Mouse (Mus musculus) hindbrain, embryonic 11.5 days (tissue): ENCODE results near the gene Ncoa3. TPM values are rescaled to one million over a fixed set of nuclear protein-coding genes. Genes with fewer than 3 reads are reported as not detected.
"Not testable (repeated sequence)": the region's sequence is repeated elsewhere in the genome, so short reads cannot be mapped to it uniquely, and the experiment has no call there.

ENCODE experiments used
- ATAC-seq: fragments of 200-750 bp; cut with Nextera tagmentation; 2 replicates; pipeline ENCODE4 v1.8.0; 2017; ENCODE audit warnings: mild to moderate bottlenecking, moderate TSS enrichment, moderate library complexity; ENCODE audit not compliant: low FRiP score
- DNase-seq: peaks from one replicate; pipeline ENCODE4 v3.0.0-alpha.2; 2015; ENCODE audit warnings: low spot score
- H3K27ac ChIP-seq: fragments of 300-500 bp; sonication (generic); 2 replicates; pipeline ENCODE4 v1.5.1; 2014; ENCODE audit warnings: mild to moderate bottlenecking, low read depth, low read length
- H3K27me3 ChIP-seq: fragments of 300-500 bp; sonication (generic); 2 replicates; pipeline ENCODE4 v1.6.1; 2014; ENCODE audit warnings: mild to moderate bottlenecking, low read length, moderate library complexity, mixed read lengths; ENCODE audit not compliant: control insufficient read depth, insufficient read depth
- H3K36me3 ChIP-seq: fragments of 300-500 bp; sonication (generic); 2 replicates; pipeline ENCODE4 v1.6.1; 2014; ENCODE audit warnings: mild to moderate bottlenecking, low read length, moderate library complexity, mixed read lengths; ENCODE audit not compliant: control insufficient read depth, insufficient read depth
- H3K4me1 ChIP-seq: fragments of 300-500 bp; sonication (generic); replicated peaks from 2 replicates; pipeline ENCODE4 v1.6.1; 2014; ENCODE audit warnings: low read length, mixed read lengths; ENCODE audit not compliant: control insufficient read depth, insufficient read depth
- H3K4me2 ChIP-seq: fragments of 300-500 bp; sonication (generic); replicated peaks from 2 replicates; pipeline ENCODE4 v1.6.1; 2014; ENCODE audit warnings: mild to moderate bottlenecking, low read depth, low read length
- H3K4me3 ChIP-seq: fragments of 300-500 bp; sonication (generic); 2 replicates; pipeline ENCODE4 v1.5.1; 2014; ENCODE audit warnings: low read depth, low read length
- H3K9ac ChIP-seq: fragments of 300-500 bp; sonication (generic); 2 replicates; pipeline ENCODE4 v1.6.1; 2014; ENCODE audit warnings: low read depth, low read length
- H3K9me3 ChIP-seq: fragments of 300-500 bp; sonication (generic); 2 replicates; pipeline ENCODE4 v1.6.1; 2016; ENCODE audit warnings: low read length; ENCODE audit not compliant: control insufficient read depth
- WGBS: fragments of 180-500 bp; shearing (Covaris S2); extraction: QIAGEN DNeasy Blood & Tissue Kit; methylation state at CpG from one replicate; pipeline ENCODE4 v1.1.7; 2014; 5-methylcytosine and 5-hydroxymethylcytosine counted together
- polyA plus RNA-seq: library from polyadenylated mRNA; unstranded; fragments of >200 nt; fragmentation: Nextera tagmentation; extraction: Ambion mirVana; gene quantifications from 2 replicates; pipeline ENCODE4 v1.2.1, GENCODE M21; 2014

Ncoa3 gene
- polyA plus RNA-seq, result 16.7 and 17.1 TPM in 2 replicates

GRCm38 (mm10) chr2:165992270-165993172 lies at the start of gene Ncoa3:
Ncoa3 (plus strand) TSS chr2:165992636.
- no peaks in the 10 kb centered on the region for H3K27me3 ChIP-seq
- H3K4me2 ChIP-seq, result peak within 1 kb of the TSS; percentile 79
- H3K9ac ChIP-seq, result peak within 1 kb of the TSS; percentile 96
- H3K9me3 ChIP-seq, result no peaks in the 10 kb centered on the region
- DNase-seq, result peak; percentile 99
- no peaks in the 10 kb centered on the region for H3K36me3 ChIP-seq
- peak within 1 kb of the TSS; percentile 83 for H3K27ac ChIP-seq
- peak within 1 kb of the TSS; percentile 95 for H3K4me3 ChIP-seq
- 0 out of 2 replicates have a peak, but pooled peaks cover 3% of the 10 kb centered on the region for H3K4me1 ChIP-seq
- ATAC-seq, result peak; percentile 93
- WGBS, result 3% methylated on average over 65 of the region's 103 CpGs

DNA sequence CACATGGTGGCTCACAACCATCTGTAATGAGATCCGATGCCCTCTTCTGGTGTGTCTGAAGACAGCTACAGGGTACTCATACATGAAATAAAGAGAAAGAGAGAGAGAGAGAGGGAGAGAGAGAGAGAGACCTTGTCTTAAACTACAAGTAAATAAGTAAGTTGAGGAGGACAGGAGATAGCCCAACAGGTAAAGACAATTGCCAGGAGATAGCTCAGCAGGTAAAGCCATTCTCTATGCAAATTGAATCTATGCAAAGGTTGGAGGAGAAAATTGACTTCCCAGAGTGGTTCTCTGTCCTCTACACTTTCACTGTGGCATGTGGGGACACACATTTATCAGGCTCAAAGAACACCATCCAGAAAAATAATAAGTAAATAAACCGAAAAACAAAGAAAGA lies 49.3 kb upstream of the Ncoa3 start:
- H3K9me3 ChIP-seq, result no peaks in the 10 kb centered on the region
- 100% methylated on average over 2 of the region's 2 CpGs for WGBS
- H3K27ac ChIP-seq, result no peak overlapping the region
- H3K27me3 ChIP-seq, result no peaks in the 10 kb centered on the region
- H3K9ac ChIP-seq, result no peak overlapping the region
- no peak overlapping the region for H3K4me2 ChIP-seq
- no peak overlapping the region for H3K4me3 ChIP-seq
- ATAC-seq, result no peak
- DNase-seq, result no peak
- no peaks in the 10 kb centered on the region for H3K4me1 ChIP-seq
- no peaks in the 10 kb centered on the region for H3K36me3 ChIP-seq

GRCm38 (mm10) chr2:165944576-165945351 lies 47.7 kb upstream of the Ncoa3 start:
- 82% methylated on average over 11 of the region's 11 CpGs for WGBS
- H3K9me3 ChIP-seq, result no peaks in the 10 kb centered on the region
- no peak overlapping the region for H3K4me2 ChIP-seq
- H3K36me3 ChIP-seq, result no peaks in the 10 kb centered on the region
- no peaks in the 10 kb centered on the region for H3K4me1 ChIP-seq
- no peak overlapping the region for H3K27ac ChIP-seq
- no peaks in the 10 kb centered on the region for H3K27me3 ChIP-seq
- no peak overlapping the region for H3K9ac ChIP-seq
- no peak for ATAC-seq
- no peak overlapping the region for H3K4me3 ChIP-seq
- no peak for DNase-seq

DNA sequence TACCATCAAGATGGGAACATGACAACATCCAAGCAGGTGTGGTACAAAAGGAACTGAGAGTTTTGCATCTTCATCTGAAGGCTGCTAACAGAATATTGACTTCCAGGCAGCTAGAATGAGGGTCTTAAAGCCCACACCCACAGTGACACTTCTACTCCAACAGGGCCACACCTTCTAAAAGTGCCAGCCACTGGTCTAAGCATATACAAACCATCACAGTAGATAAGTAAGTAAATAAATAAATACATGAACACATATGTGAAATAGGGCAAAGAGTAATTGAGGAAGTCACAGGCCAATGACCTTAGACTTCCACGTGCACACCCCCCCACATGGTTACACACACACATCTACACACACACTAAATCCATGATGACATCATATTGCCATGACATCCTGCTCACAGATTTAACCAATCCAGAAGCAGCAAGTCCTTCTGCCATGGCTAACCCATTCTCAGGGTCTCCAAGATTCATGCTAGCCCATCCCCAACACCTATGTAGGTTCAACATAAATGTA lies 46.3 kb upstream of the Ncoa3 start:
- Histone ChIP-seq H3K9ac (no peak overlapping the region), H3K36me3 (no peaks in the 10 kb centered on the region), H3K27me3 (no peaks in the 10 kb centered on the region), H3K9me3 (no peaks in the 10 kb centered on the region), H3K27ac (no peak overlapping the region), H3K4me3 (no peak overlapping the region), H3K4me1 (no peaks in the 10 kb centered on the region), H3K4me2 (no peak overlapping the region)
- ATAC-seq, result no peak
- 91% methylated on average over 1 of the region's 1 CpGs for WGBS
- no peak for DNase-seq

DNA sequence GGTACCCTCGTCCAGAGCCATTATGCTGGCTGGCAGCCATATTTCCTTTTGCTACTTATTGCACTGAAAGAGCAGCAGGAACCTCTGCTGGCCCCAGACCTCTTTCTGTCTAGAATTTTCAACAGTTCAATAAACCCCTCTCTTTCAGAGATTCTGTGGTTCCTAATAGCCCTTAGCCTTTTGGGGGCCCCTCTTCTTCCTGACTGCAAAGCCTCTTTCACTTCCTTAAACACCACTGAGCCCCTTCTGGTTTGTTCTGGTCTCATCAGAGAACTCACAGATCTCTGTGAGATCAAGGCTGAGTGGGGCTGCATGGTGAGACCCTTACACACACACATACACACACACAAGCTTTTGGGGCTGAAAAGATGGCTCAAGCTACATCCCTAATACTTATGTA lies 44.4 kb upstream of the Ncoa3 start:
- Histone ChIP-seq H3K4me3 (no peak overlapping the region), H3K27me3 (no peaks in the 10 kb centered on the region), H3K9ac (no peak overlapping the region), H3K9me3 (no peaks in the 10 kb centered on the region), H3K4me2 (no peak overlapping the region), H3K27ac (no peak overlapping the region), H3K36me3 (no peaks in the 10 kb centered on the region), H3K4me1 (no peaks in the 10 kb centered on the region)
- 88% methylated on average over 1 of the region's 1 CpGs for WGBS
- ATAC-seq (no peak), DNase-seq (no peak)

- not testable (repeated sequence) for H3K27me3 ChIP-seq, H3K4me3 ChIP-seq, H3K27ac ChIP-seq, ATAC-seq, H3K9me3 ChIP-seq, DNase-seq, H3K4me2 ChIP-seq, H3K36me3 ChIP-seq, H3K4me1 ChIP-seq, H3K9ac ChIP-seq
- 63% methylated on average over 1 of the region's 1 CpGs for WGBS
These were observed 43.7 kb upstream of the Ncoa3 start for GRCm38 (mm10) chr2:165948785-165949184.

DNA sequence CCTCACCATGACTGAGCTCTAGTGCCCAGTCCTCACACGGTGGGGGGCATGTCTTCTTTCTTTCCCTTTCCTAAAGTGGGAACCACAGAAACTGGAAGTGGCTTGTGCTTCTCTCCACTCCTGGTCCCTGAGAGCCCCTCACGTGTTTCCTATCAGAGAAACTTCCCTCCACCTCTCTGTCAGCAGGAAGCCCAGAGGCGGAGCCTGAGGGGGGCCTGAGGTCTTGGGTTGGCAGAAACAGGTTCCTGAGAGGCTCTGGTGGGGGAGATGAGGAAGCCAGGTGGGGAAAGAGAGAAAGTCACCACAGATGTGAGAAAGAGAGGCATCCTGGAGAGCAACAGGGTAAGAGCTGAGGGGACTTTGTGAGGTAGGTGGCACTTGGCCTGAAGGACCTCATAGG lies 42.7 kb upstream of the Ncoa3 start:
- 55% methylated on average over 3 of the region's 3 CpGs for WGBS
- ATAC-seq, result no peak

GRCm38 (mm10) chr2:165951432-165952068 lies 40.9 kb upstream of the Ncoa3 start:
- 85% methylated on average over 12 of the region's 12 CpGs for WGBS
- H3K4me3 ChIP-seq, result no peak overlapping the region
- H3K36me3 ChIP-seq, result no peaks in the 10 kb centered on the region
- ATAC-seq (no peak), DNase-seq (no peak)
- H3K4me1 ChIP-seq, result no peaks in the 10 kb centered on the region
- H3K27ac ChIP-seq, result no peak overlapping the region
- H3K9ac ChIP-seq, result no peak overlapping the region
- H3K27me3 ChIP-seq, result no peaks in the 10 kb centered on the region
- H3K4me2 ChIP-seq, result no peak overlapping the region
- H3K9me3 ChIP-seq, result no peaks in the 10 kb centered on the region

More for the DNA sequence above, 42.7 kb upstream of the Ncoa3 start:
- no peak for DNase-seq
- no peaks in the 10 kb centered on the region for H3K4me1 ChIP-seq
- H3K4me3 ChIP-seq, result no peak overlapping the region
- H3K36me3 ChIP-seq, result no peaks in the 10 kb centered on the region
- no peaks in the 10 kb centered on the region for H3K9me3 ChIP-seq
- no peak overlapping the region for H3K27ac ChIP-seq
- no peak overlapping the region for H3K4me2 ChIP-seq
- H3K9ac ChIP-seq, result no peak overlapping the region
- no peaks in the 10 kb centered on the region for H3K27me3 ChIP-seq
